Mouse (Mus musculus) granulocyte monocyte progenitor cell, adult 5-6 weeks (primary cell): ENCODE results near the gene Mab21l3. TPM values are rescaled to one million over a fixed set of nuclear protein-coding genes. Genes with fewer than 3 reads are reported as not detected.

Experiments used
- ATAC-seq: replicated peaks from 2 replicates; pipeline ENCODE4 v1.8.0; 2016; ENCODE audit warnings: mild to moderate bottlenecking, moderate TSS enrichment, inconsistent platforms; ENCODE audit not compliant: poor library complexity, severe bottlenecking
- total RNA-seq, 2 experiments: library from RNA; stranded (forward) in 1 of 2; stranded (reverse) in 1 of 2; fragments of 200-712, 200-1000 nt in 1 of 2; fragments of >200 nt in 1 of 2; fragmentation: Nextera tagmentation in 1 of 2; gene quantifications; 2 replicates each; pipeline ENCODE4 v1.2.3; 2014 to 2017

The Mab21l3 gene
- total RNA-seq, 2 experiments from 2014 or later = 0.05 TPM; not detected in 1

DNA sequence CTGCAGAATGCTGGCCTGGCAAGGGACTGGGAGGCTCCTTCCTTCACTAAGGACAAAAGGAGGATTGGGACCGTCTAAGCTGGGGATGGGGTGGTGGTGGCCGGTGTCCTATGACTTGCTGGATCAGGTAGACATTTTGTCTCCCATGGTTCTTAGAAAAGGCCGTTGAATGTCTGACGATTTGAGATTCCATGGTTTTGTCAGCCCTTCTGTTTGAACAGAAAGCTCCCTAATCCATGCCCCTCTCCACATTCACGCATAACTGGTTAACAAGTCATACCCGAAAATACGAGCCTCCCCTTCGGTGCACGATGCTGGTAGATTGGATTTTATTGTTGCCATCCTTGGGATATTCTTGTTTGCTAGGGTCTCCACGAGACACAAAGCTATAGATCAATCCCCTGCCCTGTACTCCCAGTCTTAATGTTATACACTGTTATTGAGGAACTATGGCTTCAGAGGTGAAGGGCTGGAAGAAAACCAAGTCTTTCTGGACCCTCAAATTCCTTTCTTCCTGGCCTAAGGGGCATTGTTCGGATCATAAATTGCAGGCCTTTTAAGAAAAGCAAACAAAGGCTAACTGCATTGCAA, 43.7 kb downstream of the Mab21l3 start:
- no peak for ATAC-seq

DNA sequence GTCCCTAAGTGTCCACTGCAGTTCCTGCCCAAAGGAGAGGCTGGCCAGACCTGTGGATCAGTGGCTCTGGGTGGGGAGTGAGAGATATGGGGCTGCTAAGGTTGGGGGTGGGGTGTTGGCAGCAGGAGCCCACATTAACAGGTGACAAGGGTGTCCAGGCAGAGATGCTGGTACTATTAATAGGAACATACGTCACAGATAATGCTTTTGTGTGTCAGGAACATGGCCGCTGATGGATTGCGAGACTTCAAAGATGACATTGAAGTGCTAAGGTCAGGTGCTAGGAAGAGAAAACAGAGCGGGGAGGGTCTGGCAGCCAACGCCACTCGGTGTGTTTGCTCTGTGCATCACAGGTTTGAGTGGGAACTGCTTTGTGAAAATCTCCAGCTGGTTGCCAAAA, 44.4 kb downstream of the Mab21l3 start:
- no peak for ATAC-seq

DNA sequence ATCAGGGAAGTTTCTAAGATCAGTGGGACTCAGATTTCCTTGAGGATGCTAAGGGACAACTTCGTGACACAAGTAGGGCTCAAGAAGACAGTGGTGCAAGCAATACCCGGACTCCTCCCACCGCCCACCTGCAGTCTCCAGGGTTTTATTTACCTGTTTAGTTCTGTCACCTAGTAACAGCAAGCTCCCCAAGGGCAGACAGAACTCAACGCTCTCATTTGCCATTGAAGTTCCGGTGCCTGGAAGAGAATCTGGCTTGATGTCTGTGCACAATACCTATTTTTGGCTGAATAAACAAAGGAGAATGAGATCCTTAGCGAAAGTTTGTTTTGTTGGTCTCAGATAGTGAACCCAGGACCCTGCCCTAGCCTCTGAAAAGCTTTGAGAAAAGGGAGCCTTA, 45.0 kb downstream of the Mab21l3 start:
- ATAC-seq = no peak

DNA sequence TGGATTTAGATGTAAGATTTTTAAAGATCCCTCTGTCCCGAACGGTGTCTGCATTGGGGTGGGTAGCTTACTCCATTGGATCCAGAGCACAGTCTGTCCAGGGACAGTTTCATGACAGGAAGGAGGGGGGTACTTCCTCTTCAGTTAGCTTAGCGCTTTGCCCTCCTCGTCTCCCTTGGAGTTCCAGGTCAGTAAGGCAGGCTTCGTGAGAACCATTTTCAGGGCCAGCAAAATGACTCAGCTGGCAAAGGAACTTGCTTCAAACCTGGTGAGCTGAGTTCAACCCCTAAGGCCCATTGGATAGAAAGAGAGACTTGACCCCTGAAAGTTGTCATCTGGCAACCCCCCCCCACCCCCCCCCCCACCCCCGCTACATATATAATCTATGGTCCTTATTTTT, 46.0 kb downstream of the Mab21l3 start:
- ATAC-seq = 0 out of 2 replicates have a peak, but pooled peaks have one; percentile 20

DNA sequence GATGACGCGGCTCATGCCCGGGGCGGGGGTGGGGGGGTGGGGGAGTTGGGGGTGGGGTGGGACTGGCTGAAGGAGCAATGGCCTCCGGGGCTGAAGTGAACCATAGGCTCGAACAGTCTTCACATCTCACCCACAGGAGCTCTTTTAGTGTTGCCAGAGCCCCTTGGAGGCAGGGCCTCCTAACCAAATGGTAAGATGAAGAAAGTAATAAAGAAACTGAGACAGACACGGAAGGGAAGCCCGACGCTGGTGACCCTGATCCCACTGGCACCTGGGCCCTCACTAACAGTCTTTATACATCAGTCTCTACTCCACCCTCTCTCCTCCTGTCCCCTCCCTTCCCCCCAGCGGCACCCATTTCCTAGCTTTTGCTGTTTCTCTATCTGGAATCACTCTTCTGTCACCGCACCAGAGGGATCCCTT, 48.2 kb downstream of the Mab21l3 start:
- no peak for ATAC-seq

DNA sequence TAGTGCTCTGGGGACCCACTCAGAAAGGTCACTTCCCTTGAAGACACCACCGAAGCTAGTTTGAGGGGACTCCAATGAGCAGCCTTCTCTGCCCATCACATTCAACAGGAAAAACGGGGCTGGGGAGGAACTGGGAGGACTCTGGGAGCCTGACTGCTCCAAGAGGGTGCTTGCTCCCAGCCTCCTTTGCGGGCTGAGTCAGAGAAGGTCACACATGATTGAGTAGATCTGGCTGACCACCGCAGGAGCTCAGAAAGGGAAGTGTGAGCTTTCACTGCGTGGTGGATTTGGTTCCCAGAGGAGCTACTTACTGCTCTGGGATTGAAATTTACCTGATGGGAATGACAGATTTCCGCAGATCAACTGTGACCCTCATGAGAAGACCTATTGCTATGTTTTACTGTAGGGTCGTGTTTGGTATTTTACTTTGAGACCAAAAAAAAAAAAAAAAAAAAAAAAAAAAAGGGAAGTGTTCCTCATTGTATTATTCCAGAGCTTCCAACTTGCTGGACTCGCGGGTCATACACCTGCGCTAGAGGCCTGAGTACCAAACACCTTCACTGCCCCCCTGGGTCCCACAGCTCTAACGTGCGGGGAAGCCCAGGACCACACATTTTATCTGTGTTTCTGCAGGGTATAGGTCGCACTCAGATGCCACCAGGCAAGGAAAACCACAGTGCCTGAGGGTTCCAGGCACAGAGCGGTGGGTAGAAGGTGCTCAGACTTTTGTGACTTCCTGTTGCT, 48.7 kb downstream of the Mab21l3 start:
- peak; percentile 89 for ATAC-seq

DNA sequence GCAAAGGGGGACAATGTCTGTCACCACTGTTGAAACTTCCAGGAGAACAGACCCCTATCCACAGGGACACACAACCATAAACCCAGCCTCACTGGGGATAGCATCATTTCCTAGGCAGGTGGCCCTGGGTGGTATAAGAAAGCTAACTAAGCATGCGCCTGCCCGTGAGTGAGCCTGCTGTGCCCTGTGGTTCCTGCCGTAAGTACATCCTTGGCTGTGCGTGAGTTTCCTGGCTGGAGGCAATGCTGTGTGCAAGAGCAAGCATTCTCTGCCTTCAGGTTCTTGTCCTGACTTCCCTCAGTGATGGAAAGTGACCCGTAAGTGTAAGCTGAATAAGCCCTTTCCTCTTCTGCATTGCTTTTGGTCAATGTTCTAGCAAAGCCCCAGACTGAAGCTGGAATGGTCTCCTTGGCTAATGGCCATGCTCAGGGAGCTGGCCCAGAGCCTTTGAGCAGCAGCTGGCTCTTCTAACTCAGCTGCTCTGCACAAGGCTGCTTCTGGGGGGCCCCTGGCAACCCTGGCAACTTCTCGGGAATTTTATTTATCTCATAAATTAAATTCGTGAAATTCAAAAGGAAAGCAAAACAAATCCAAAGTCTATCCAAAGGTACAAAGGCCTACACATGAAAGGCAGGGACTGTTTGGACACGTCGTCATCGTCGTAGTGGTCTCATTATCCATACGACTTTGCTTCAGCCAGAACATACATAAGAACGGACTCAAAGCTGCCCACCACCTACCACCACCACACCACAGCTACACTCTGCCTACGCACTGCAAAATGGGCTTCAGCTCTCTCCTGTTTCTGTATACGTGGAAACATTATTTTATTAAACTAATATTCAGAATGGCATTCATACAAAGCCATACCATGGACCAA, 50.7 kb downstream of the Mab21l3 start:
- ATAC-seq = no peak

DNA sequence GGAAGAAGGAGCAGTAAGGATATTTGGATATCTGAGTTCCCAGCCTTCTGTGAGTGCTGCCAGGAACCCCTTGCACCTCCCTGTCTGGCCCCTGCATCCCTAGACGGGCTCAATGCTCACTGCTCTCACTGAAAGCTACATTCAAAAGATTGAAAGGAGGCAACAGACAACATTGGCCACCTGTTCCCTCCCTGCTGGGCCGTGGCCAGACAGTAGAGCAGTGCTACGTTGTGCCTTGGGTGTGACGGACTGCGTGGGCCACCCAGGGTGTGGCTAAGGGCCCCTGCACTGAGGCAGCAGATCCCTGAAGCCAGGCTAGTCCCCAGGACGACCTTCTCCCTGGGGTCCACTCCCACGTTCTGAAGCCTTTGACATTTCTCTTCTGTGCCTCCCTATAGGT, 52.5 kb downstream of the Mab21l3 start:
- no peak for ATAC-seq

DNA sequence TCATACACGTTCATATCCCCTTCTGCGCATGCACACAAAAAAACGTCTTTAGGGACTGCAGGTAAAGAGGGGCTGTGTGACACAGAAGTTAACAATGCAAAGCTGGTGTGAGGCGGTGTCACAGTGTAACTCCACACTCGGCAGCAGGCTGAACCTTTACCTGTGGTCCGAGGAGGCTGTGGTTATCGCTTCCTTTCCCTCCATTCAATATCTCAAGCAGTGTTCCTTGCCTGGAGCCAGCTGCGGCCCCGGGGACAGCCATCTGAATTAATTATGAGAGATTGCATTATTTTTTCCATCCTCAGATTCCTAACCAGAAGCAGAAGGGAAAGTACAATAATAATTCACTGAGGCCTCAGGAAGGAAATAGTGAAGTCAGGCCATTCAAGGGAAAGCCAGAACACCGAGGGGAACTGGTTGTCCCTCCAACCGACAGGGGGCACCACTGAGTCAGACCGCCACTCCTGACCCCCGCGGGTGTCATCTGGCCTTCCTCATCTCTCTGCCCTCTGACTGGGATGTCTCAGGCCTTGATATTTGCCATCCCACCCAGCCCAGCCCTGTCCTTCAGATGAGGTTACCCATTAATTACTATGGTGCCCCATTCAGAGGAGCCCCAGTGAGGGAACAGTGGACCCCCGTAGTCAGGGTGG, 53.2 kb downstream of the Mab21l3 start:
- ATAC-seq = no peak

DNA sequence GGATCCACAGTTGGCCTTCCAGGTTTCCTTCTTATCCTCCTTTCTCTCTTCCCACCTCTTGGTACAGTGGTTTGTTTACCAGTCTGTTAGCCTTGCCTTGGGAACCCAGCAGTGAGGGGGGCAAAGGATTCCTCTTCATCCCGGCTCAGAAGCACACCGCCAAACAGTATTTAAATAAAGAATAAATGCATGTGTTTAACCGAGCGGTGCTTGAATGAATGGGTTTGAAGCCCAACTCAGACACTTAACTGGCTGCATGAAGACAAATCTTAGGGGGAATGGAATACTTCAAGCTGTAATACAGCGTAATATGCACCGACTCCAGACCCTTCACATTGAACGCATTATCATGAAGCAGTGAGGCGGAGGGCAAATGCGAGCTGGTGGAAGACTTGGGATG, 54.1 kb downstream of the Mab21l3 start:
- no peak for ATAC-seq

DNA sequence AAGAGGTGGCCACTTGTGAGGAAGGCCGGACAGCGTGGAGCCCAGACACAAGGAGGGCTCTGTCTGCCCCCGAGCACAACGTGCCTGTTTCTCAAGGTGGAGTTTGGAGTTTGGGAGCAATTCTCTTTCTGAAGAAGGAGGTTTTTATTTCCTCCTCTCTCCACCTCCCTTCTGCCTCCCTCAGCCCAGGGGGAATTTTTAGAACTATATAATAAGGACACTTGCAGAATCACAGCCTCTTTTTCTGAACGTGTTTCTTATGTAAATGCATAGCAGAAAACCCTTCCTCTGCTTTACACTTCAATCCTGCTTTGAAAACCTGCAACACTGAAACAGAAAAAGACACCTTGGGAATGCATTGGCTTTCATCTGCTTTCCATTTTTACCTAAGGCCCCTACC, 54.7 kb downstream of the Mab21l3 start:
- no peak for ATAC-seq

DNA sequence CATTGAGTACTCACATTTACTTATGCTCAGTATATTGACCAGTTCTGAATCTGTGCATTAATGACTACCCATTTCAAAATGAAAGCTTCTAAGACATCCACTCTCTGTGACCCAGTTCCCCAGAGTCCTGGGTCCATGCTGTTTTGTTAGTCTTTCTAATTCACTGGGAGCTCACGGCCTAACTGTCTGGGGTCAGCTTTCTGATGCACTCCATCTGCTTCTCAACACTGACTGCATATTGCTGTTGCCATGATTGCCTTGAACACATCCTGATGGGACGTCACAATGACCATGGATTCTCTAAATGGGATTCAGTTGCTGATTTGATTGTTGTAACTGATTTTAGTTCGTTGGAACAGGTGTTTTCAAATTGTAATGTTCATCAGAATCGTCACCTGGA, 56.6 kb downstream of the Mab21l3 start:
- no peak for ATAC-seq

DNA sequence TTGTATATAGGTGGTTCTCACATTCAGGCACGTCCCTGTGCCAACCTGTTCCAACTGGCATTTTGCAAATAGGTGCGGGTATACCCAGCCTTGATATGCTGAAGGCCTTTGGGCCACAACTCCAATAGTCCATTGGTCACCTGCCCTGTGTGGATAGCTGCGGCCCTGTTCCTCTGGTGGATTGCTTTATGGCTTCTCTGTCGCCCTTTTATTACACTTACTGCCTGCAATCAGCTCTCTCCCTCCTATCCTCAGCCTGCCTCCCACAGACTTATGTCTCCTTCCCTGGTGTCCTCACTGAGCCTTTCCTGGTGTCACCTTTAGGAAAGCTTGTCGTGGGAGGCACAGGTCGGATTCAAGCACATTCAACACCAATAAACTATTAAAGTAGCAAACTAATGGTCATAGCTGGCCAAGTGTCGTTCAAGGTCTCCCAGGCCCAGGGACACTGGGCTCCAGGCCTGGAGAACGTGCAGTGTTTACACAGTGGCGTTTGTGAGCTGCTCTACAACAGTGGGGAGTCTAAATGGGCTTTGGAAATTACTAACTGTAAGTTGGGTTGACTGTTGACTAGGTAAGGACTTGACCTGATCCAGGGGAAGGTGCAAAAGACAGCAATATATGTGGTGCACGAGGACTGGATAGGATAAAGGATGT, 63.9 kb downstream of the Mab21l3 start:
- ATAC-seq = no peak

DNA sequence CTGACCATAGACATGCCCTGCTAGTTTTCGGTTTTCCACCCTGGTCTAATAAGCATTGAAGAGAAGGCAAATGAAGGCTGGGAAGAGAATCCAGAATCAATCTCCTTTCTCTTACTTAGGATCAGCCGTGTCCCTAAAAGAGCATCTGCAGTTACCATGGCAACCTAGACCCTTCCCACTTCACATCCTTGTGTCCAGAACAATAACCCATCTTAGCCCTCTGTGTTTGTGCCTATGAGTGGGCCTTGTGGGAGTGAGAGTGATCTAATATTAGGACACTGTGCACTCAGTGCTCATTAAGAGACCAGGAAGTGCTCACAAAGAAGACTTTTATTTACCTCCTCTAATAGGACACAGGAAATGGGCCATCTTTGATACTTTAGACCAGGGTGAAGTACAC, 65.0 kb downstream of the Mab21l3 start:
- ATAC-seq = no peak

DNA sequence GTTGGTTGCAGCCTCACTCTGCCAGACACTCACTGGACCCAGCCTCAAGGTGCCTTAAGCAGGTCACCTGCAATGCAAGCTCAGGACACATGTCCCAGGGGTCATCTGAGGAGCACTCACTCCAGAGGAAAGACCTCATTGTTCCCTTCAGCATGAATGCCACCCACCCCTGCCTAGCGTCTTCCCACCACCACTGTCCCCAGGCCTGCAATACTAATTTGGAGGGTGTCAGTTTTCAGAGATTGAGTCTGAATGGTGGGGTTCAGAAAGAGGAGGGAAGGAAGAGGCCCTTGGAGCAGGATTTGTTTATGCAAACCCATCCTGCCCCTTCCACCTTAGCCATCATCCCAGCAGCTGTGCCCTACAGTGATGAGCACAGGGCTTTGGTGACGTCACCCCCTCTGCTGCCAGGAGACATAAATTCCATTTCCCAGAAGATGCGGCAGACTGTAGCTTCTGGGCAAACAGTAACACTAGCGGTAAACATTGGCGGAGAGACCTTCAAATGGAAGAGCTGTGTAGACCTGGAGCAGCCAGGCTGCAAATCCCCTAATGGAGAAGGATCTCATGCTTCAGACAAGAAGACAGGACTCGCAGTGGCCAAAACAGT, 67.8 kb downstream of the Mab21l3 start:
- no peak for ATAC-seq

DNA sequence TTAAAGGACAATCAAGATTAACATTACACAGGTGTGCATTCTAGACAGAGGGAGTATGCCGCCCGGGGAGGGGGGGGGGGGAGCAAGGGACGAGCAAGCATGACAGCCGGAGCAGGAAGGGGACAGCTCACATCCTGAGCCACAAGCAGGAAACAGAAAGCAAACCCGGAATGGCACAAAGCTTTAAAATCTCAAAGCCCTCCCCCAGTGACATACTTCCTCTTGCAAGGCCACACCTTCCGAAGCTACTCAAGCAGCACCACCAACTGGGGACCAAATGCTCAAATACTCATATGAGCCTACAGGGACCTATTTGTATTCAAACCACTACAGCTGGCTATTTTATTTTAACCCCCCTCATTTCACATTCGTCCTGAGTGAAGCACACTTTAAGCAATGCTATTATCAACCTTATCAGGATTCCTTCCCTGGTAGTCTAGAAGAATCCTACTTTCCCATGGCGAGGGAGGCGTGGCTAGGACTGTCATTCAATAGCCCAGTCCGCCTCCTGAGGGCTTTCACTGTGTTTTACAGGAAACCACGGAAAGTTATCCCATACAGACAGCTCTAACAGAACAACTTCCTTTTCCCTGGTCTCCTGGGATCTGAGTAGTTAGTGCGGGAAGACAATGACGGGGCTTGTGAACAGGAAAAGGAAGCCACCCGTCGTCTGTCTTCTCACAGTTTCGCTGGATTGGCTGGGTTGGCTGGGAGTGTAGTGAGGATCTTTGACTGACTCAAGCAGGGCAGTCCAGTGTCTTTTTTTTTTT, 69.7 kb downstream of the Mab21l3 start:
- ATAC-seq = peak; percentile 45

DNA sequence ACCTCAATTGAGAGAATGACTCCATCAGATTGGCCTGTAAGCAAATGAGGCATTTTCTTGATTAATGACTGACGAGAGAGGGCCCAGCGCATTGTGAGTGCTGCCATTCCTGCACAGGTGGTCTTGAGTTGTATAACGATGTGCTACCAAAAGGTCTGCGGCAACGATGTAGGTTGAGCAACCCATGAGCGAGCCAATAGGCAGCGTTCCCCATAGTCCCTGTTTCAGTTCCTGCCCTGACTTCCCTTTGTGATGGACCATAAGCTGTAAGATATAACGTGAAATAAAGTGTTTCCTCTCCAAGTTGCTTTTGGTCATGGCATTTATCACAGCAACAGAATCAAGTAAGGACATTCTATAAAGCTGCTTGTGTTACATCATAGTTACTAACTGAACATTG, 73.0 kb downstream of the Mab21l3 start:
- ATAC-seq = peak; percentile 99

DNA sequence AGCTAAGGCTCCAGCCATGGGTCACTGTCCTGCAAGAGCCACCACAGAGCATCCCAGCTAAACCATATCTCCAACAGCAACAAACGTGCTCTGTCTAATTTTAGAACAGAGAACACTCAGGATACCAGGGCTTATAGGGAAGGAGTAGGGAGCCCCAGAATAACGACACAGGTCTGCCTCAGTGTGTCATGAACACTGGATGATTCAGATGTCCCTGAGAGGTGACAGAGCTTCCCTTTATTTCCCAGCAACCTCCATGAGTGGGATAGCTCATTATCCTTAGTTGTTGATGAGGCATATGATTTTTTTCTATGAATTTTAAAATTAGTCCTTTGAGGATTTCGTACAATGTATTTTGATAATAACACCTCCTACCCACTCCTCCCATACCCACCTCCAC, 78.2 kb downstream of the Mab21l3 start:
- no peak for ATAC-seq

DNA sequence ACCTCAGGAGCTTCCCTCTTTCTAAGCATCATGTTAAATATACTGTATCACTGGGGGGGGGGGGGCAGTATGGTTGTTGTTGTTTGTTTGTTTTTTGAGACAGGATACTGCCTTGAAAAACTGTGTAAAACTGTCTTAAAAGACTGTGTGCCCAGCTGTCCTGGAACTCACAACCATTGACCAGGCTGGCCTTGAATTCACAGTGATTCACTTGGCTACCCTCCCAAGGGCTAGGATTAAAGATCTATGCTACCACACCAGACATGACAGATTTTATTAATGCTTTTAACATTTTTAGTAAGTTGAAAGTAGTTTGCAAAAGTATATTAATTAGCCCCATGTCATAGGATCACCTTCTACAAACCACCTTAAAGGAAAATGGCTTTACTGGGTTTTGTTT, 85.2 kb downstream of the Mab21l3 start:
- ATAC-seq = no peak
